Mouse (Mus musculus): ENCODE data around the gene Tspan5.

DNA sequence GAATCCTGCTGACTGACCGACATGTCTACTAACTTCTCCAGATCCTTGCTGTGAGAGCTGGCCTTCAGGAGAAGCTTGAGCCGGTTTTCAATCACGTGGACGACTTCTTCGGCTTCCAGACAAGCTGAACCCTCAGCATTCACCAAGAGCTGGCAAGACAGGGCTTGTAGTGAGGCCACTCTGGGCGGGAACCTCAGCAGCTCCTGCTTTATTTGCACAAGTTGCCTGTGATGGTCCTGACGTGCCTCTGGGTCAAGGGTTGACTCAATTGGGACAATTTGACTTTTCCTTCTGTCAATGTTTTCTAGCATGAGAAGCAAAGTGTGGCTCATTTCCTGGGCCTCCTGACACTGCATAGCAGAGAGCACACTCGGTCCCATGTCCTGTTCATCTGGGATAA, 194.8 kb downstream of the Tspan5 start:
- TF ChIP-seq E2F4 (IDR thresholded peaks at IDR 0.05; ENCODE audit: borderline replicate concordance, low read depth, low read length) (no peak), CHD1 (IDR thresholded peaks at IDR 0.05; ENCODE audit: low read depth, low read length) (no peak), EP300 (IDR thresholded peaks at IDR 0.05; ENCODE audit: low read depth in 1 of 2, low read length in 2 of 2) (no peak), CTCF (IDR thresholded peaks at IDR 0.05 in 2 of 3, conservative IDR thresholded peaks at IDR 0.05 in 1 of 3; ENCODE audit: control insufficient read depth in 1 of 3, insufficient read depth in 1 of 3, low read depth in 2 of 3, low read length in 3 of 3, poor library complexity in 1 of 3, severe bottlenecking in 1 of 3) (no peak), POLR2A (IDR thresholded peaks at IDR 0.05; ENCODE audit: control insufficient read depth in 1 of 2, insufficient read depth in 1 of 2, low read depth in 1 of 2, low read length in 2 of 2, poor library complexity in 1 of 2) (no peak), POLR2AphosphoS2 (IDR thresholded peaks at IDR 0.05; ENCODE audit: low read length) (no peak), TCF12 (IDR thresholded peaks at IDR 0.05; ENCODE audit: low read depth, low read length) (no peak), USF1 (IDR thresholded peaks at IDR 0.05; ENCODE audit: low read depth, low read length) (no peak), CHD2 (IDR thresholded peaks at IDR 0.05; ENCODE audit: low read length) (no peak), ZC3H11A (IDR thresholded peaks at IDR 0.05; ENCODE audit: low read depth, low read length) (no peak), MYC (IDR thresholded peaks at IDR 0.05; ENCODE audit: low read depth, low read length) (no peak), MAFK (IDR thresholded peaks at IDR 0.05; ENCODE audit: borderline replicate concordance, low read depth, low read length) (no peak)

Data from MEL (cell line).